Mouse (Mus musculus) CD4-positive, CD25-positive, alpha-beta regulatory T cell, adult 9 weeks (primary cell): ENCODE data around the gene Olfr172. TPM values are rescaled to one million over a fixed set of nuclear protein-coding genes. Genes with fewer than 3 reads are reported as not detected.

Source experiments
- polyA plus RNA-seq: library from polyadenylated mRNA; unstranded; fragments of 100-300 nt; shearing (Covaris generic); gene quantifications from one replicate; pipeline ENCODE4 v1.2.1, GENCODE M21; 2017

Gene Olfr172
- 0.16 TPM for polyA plus RNA-seq

GRCm38 (mm10) chr16:58763076-58763475 lies at the start of gene Olfr172:
Gene Olfr172 (minus strand): TSS chr16:58763176.

GRCm38 (mm10) chr16:58800168-58800567 lies 37.2 kb upstream of the Olfr172 start, which contains the start of gene Olfr173:
Gene Olfr173 (minus strand): TSS chr16:58800268.

GRCm38 (mm10) chr16:58727477-58728131 lies 35.4 kb downstream of the Olfr172 start, which contains the start of gene Cldnd1:
Gene Cldnd1 (plus strand): TSS chr16:58727910.

GRCm38 (mm10) chr16:58718666-58719120 lies 44.3 kb downstream of the Olfr172 start, which contains the start of gene Gpr15:
Gene Gpr15 (minus strand): TSS chr16:58719070.

Other genes starting within 250 kb of the Olfr172 start
- gene St3gal6, start 238.9 kb downstream of the Olfr172 start, polyA plus RNA-seq = 10.0 TPM
- gene Gm813, start 146.2 kb downstream of the Olfr172 start, polyA plus RNA-seq = not detected
- gene E330017A01Rik, start 124.4 kb downstream of the Olfr172 start, polyA plus RNA-seq = not detected
- 21.6 TPM for gene Cpox, start 92.9 kb downstream of the Olfr172 start, polyA plus RNA-seq
- 16.7 TPM for gene Gpr15, start 44.1 kb downstream of the Olfr172 start, polyA plus RNA-seq
- 115 TPM for gene Cldnd1, start 35.3 kb downstream of the Olfr172 start, polyA plus RNA-seq
- 1.5 TPM for gene Olfr173, start 37.1 kb upstream of the Olfr172 start, polyA plus RNA-seq
- gene Olfr175-ps1, start 63.6 kb upstream of the Olfr172 start, polyA plus RNA-seq = not detected
- not detected for gene Olfr177, start 111.6 kb upstream of the Olfr172 start, polyA plus RNA-seq
- gene Olfr178, start 128.9 kb upstream of the Olfr172 start, polyA plus RNA-seq = not detected
- 0.27 TPM for gene Olfr181, start 165.6 kb upstream of the Olfr172 start, polyA plus RNA-seq
- not detected for gene Olfr180, start 166.2 kb upstream of the Olfr172 start, polyA plus RNA-seq
- gene Olfr183, start 232.2 kb upstream of the Olfr172 start, polyA plus RNA-seq = not detected